Mouse (Mus musculus) fibroblast of lung, adult 2 months (primary cell): ENCODE data around the gene Irf8.

Source experiments
- DNase-seq: peaks from one replicate; pipeline ENCODE4 v3.0.0-alpha.2; 2011; ENCODE audit warnings: low read depth

The Irf8 gene

DNA sequence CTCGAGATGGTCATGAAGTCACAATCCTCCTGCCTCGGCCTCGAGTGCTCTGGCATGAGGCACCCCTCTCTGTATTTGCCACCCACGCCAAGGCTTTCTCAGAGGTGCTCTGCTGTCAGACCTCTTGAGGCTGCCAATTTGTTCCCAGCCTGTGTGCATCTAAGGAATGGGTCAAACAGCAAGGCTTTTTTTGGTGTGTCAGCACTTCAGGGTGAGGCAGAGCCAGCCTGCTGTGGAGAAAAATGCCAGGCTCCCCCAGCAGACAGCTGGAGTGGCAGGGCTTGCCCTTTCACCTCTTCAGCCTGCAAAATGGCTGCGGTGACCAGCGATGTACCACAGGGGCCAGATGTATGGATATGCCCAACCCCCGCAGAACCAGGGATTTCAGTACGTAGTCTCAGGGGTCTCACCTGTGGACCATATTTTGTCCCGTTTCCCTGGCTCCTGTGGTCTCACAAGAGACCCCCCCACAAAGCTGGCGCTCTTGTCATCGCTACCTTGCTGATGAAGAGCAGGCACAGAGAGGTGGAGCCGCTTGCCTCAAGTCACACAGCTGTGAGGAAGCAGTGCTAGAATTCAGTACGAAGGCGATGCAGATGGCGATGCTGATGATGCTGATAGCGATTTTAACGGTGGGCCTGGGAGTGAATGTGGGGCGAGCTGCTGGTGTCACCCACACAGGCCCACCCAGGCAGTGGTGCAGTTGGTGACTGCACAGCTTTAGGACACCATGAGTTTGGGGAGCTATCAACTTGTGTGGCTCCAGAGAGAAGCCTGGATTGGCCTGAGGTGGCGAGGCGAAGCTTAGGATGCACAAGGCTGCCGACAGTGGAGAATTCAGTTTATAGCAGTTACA, 15.3 kb downstream of the Irf8 start:
- DNase-seq, result no peak

DNA sequence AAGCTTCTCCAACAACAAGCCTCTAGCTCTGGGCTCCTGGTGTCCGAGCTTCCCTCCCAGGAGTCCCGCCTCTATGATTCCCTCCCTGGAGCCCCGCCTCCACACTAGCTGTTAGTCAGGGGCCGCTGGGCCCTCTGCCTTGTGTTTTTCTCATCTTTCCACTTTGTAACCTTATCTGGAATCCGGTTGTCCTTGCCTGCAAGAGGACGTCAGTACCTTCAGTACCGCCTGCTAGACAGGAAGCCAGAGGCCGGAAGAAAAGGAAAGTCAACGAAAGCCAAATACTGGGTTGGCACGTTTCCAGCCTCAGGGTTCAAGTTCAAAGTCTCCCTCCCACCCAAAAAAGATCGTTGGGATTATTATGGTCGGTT, 15.9 kb downstream of the Irf8 start:
- DNase-seq, result no peak

DNA sequence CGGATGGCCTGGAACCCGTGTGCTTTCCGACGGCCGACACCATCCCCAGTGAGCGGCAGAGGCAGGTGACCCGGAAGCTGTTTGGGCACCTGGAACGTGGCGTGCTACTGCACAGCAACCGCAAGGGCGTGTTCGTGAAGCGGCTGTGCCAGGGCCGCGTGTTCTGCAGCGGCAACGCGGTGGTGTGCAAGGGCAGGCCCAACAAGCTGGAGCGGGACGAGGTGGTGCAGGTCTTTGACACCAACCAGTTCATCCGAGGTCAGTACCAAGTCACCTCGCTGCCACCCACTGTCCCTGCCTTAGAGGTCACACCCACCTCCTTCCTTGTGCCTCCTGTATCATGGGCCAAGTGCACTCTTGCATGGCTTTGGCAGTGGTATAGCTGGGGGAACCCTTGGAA, 17.3 kb downstream of the Irf8 start:
- DNase-seq, result no peak

DNA sequence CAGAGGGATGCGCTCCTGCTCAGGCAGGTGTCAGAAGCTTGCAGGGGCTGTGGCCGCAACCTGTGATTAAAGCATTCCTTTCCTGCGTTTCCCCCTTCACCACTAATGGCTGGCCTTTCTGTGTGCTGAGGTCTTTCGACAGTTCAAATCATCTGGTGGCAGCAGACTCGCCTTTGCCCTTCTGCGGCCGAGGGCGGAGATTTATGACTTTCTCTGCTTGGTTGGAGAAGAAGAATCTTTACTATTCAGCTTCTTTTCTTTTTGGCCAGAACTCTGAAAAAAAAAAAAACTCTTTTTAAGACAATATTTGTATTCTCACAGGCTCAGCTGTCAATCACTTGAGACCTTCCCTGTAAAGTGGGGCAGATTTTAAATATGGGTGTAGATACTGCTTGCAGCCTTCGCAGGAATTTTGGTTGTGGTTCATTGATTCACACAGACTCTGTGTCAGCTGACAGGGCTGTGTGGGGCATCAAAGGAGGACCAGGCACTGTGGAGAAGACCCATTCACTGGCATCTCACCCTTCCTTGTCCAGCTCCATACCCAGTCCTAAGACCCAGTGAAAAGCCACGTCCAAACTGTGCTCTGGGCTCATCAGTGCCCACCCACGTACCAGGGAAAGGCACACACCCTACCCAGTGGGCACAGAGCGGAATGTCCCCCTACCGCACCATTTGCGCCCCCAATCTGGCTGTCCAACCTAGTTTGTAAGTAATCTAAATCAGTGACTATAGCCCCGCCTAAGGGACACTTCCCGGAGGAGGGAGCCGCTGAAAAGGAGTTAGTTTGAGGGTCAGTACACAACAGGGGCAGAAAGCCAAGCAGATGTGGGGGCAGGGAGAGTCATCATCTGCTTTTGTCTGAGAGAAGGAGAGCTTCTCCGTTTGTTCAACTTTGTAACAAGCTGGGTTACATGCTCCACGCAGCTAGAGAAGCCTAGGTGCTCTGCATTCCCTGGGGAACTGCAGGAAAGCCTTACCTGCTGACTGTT, 19.4 kb downstream of the Irf8 start:
- DNase-seq, result no peak

DNA sequence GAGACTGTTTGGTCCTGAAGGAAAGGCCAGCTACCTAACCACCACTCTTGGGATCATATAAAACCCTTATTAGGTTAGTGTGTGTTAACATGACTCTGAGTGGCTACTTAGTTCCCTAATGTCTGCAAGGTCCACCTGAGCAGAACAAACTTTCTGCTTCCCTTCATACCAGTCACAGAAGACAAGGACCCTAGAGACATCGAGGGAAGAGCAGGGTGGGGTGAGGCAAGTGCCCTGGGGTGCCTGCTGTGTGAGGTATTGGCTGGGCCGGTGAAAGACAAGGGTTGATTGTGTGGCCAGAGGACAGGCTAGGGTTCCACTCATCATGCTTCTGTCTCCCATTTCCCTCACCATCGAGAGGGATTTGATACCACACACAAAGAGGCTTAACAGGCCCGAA, 21.8 kb downstream of the Irf8 start:
- no peak for DNase-seq

DNA sequence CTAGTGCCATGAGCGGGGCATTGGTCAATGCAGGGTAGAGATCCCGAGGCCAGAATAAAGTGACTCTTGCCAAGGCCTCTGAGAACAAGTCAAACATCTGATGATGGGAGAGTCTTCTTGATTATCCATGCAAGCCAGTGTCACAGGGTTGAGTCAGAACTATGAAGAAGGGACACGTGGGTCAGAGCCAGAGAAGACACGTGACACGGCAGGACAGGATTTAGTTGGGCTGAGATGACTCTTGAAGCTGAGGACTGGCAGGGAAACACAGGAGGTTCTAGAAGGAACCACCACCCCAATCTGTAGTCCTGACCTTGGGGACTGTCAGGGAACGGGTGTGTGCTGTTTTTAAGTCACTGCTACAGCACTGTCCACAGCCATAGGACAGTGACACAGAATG, 23.7 kb downstream of the Irf8 start:
- DNase-seq, result no peak

DNA sequence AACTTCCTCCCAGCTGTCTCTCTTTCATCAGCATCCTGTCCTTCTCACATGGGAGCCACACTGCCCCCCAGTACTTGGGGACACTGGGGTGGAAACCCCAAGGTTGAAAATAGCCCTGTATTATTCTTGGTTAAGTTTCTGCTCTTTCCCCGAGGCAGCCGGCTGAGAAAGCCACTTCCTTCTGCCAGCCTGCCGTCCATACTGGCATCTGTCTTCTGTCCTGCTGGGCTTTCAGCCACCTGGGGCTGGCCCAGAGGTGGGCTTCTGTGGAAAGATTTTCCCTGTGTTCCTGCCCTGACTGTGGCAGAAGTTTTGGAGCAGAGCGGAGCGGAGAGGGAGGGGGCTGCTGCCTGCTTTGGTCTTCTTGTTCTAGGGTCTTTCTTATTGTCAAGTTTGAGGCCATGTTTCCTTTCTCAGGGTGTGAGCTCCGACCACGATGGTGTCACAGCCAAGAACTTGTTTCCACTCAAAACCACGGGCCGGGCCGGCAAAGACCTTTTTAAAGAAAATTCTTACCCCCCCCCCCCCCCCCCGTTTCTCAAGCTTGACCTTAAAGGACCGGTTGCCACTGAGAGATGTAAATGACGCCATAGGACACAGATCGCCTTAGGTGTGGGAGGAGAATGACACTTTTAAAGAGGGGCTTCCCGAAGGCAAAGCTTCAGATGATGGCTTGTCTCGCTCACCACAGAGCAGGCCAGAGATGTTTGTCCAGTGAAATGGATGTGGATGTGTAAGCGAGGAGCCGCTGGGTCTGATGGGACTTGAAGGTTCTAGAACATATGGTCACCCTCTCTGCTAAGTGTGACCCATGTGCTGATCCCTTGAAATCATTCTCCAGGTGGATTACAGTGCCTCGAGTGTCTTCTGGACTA, 24.4 kb downstream of the Irf8 start:
- DNase-seq, result no peak

DNA sequence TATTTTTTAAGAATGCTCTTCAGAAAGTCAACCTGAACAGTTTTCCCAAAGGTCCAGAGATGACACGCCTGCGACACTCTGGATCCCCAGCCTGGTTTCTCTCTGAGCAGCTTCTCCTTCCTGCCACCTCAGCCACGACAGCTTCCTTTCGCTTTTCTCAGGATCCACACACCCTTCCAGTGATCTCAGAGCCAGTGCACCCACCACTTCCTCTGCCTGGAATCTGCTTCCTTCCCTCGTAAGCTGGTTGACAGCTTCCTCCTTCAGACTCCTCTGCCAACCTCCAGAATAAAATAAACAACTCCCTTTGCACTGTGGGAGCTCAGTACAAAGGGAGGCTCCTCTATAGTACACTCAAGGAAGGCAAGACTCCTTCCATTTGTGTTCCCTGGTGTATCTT, 27.1 kb downstream of the Irf8 start:
- DNase-seq, result no peak

DNA sequence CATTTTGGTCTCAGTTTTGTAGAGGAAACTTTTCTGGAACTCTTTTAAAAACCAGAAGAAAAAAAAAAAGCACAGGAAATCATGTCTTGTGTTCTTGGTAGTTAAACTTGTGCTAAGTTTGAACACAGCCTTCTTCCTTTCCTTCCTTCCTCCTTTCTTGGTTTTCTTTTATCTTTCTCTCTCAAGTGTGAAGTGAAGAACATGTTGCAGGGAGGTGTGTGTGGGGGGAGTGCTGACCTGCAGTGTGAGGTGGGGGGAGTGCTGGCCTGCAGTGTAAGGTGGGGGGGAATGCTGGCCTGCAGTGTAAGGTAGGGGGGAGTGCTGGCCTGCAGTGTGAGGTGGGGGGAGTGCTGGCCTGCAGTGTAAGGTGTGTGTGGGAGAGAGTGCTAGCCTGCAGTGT, 28.5 kb downstream of the Irf8 start:
- no peak for DNase-seq

DNA sequence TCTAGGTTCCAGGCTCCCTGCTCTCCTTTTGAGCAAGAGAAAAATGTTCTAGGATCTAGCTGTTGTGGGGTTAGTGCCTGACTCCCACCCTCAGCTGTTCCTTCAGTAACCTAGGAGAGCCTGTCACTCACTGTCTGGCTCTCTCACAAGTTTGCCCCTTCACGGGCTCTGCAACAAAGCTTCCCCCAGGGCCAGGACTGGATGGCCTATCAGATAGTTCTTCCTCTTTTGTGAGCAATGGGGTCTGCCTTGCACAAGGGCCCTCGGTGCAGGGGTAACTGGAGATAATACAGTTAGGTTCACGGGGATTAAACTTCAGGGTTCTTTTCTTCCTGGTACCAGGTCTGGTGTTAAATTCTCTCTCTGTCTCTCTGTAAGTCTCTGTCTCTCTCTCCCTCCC, 30.5 kb downstream of the Irf8 start:
- no peak for DNase-seq

DNA sequence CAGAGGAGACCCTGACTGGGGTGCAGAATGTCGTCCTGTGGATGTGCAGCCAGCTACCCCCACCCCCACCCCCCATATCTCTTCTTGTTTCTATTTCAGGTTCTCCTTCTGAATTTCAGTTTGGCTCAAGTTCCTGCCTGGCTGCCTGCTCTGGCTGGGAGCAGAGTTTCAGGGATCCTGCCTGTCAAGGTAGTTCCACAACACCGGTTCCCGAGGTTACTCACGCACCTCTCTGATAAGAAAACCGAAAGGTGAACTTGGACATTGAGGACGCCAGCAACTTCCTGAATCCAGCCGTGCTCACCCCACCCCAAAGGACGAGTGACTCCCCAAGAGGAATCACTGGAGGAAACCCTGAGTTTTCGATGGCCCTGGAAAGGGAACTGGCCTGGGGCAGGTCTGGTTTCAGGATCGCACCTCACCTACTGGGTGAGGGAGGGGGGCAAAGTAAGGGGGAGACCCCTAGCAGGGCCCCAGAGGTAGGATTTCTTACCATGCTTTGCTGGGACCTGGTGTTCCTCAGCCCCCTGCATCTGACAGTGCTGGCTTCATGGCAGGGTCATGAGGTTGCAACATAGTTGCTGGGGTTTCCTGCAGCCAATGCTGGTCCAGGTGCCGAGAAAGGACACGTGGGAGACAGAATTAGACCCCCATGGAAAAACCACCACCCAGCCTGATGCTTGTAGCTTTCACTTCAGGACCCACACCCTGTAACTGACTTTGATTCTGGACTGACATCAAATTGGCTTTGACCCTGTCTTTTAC, 32.5 kb downstream of the Irf8 start:
- no peak for DNase-seq

DNA sequence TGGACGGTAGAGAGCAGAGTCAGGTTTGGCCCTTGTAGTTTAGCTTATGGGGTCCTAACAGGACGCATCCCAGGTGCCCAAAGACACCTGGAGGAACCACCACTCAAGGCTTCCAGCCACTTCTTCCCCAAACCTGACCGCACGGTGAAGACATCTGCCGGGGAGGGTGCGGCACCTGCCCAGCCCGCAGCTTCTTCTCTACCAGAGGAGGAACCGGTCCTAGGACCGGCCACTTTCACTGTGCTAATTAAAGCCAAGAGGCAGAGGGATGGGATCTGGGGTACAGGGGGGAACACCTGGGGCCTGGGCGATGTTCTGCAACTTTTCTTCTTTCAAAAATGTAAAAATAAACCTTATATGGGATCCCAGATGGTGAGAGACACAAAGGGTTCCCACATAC, 41.0 kb downstream of the Irf8 start:
- no peak for DNase-seq

DNA sequence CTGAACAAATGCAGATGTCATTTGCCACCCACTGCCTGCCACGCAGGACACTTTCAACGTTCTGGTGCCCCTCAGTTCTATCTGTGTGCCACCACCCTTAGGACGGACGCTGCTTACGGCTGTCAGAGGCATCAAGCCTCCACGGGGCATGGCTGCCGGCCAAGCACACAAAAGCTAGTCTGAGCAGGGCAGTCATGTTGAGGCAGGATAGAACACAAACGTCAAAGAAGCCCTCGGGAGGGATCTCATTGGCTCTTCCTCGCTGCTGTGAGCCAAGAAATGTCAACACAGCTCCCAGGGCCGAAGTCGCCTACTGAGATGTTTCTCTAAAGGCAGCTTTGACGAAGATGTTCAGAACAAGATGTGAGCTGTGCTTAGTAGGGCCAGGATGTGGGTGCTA, 41.6 kb downstream of the Irf8 start:
- no peak for DNase-seq

DNA sequence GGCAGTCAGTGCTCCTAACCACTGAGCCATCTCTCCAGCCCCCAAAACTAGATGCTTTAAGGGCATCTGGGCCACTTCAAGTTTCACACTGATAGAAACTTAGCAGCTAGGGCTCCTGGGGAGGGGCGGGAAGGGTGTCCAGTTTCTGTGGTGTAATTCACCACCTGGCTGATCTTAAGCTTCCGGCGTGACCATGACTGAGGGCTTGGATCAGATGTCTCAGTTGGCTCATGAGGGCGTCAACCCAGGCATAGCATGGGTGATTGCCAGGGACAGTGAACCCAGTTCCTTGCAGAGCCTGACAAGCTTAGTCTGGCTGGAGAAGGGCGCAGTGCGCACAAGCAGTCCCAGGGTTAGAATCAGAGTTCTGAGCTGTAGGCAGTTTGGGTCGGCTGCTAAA, 42.9 kb downstream of the Irf8 start:
- DNase-seq, result no peak

DNA sequence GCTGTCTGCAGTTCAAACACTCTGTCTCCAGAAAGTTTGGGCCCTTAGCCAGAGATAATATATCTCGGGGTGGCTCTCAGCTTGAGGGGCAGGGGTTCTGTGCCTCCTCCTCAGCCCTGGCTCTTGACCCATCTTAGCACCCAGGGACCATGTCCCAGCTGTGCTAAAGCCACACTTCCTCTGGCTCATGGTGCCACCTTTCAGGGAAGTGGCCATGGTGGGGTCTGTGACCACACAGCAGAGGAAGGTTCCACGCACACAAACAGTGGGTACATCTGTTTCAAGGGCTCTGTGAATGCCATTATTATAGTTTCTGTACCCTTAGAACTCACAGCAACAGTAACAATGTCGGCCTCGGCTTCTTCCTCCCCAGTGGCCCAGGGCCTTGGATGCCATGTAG, 47.6 kb downstream of the Irf8 start:
- no peak for DNase-seq

DNA sequence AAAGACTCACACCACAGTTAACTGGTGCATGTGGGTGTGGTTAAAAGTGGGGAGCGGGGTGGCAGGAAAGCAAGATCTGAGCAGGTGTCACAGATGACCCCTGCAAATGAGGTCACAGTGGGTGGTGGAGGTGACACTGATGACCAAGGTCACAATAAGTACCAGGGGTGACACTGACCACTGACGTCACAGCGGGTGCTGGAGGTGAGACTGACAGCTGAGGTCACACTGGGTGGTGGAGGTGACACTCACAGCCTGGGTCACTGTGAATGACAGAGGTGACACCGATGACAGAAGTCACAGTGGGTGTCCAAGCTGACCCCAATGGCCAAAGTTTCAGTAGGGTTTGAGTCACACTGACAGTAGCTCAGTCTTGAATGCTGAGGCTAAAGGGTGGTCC, 50.6 kb downstream of the Irf8 start:
- DNase-seq, result no peak

DNA sequence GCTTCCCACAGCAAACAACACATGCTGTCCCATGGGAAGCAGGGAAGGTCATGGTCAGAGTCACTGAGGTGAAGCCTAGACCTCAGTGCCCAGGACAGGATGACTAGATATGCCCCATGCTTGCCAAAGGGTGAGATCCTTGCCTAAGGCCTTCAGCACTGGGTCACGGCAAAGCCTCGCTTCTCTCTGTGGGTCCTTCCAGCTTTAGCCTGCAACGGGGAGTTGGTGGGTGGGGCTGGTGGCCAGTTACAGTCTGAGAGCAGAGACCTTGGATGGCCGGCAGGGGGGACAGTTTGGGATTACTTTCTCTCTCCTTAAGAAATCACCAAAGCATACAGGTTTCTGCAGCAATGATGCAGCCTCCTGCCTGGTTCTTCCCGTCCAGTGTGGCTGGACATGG, 51.5 kb downstream of the Irf8 start:
- DNase-seq, result no peak

DNA sequence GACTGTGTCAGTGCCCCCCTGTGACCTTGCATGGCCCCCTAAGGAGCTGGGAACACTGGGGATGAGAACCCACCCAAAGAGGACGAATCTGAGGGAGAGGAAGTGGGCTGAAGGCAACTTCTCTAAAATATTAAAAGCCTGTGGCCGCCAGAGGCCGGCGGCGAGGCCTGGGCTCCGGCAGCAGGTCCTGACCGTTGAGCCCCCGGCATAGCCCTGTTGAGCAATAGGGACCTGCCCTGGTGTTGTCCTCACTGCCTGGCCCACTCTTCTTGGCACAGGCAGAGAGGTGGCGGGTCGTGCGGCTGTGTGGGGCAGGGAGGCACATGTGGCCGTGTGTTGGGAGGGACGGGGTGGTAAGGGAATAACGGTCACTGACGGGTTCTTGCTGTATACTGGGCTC, 56.6 kb downstream of the Irf8 start:
- DNase-seq, result no peak

DNA sequence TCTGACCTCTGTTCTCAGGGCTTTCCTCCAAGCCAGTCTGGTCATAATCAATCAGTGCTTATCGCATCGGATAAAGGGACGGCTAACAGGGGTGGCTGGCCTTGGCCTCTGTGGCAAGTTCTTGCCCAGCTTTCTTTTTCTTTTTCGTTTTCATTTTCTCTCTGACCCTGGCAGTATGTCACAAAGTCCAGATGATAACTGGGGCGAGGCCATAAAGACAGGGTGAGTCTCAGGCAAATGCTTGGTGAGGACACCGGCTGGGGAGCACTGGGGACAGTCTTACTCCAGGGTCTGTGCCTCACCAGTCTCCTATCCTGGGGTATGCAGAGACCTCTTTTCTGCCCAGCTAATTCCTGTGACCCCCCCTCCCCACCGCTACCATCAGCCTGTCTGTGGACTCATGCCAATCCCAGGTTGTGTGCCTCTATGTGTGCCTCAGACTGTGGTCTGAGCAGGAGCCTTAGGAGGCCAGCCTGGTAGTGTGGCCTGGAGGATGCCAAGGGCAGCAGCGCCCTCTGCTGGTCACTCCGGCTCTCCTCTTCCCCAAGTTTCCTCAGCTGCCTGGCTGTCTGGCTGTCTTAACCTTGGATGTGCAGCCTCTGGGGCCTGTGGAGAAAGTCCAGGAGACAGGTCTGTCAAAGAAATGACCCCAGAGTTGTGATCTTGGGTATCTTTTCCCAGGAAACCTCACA, 59.9 kb downstream of the Irf8 start:
- peak; percentile 35 for DNase-seq

DNA sequence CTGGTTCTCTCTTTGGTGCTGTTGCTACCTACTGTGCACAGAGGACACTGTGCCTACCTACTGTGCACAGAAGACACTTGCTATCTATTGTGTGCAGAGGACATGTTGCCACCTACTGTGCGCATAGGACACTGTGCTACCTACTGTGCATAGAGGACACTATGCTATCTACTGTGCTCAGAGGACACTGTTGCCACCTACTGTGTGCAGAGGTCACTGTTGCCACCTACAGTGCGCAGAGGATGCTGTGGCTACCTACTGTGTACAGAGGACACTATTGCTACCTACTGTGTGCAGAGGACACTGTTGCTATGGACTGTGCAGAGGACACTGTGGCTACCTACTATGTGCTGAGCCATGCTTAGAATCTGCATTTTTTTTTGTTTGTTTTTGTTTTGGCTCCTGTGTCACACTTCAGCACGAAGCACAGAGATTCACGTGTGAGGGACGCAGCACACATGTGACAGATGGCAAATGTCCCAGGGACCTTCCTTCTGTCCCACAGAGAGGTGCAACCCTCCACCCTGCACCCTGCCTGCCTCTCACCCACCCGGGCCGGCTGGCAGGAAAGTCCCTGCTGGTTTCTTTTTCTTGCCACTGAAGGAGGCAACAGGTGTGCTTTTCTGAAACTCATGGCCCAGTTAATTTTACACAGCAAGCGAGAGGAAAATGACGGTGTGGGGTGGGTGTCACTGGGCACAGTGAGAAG, 61.0 kb downstream of the Irf8 start:
- no peak for DNase-seq
